Mouse (Mus musculus): ENCODE data around the gene Rasl11b. TPM values are rescaled to one million over a fixed set of nuclear protein-coding genes. Genes with fewer than 3 reads are reported as not detected.

Gene Rasl11b
- polyA plus RNA-seq, 2 experiments: 2.3 to 3.2 TPM

GRCm38 (mm10) chr5:74196307-74196618, 1.2 kb downstream of the Rasl11b start:
- Histone ChIP-seq H3K4me1 (replicated peaks; ENCODE audit: control insufficient read depth in 2 of 2, insufficient read depth in 2 of 2, low read length in 1 of 2) (peaks cover 3 to 17% of the 10 kb centered on the region in 2 experiments), H3K36me3 (replicated peaks; ENCODE audit: control insufficient read depth, insufficient read depth, low read depth) (no peaks in the 10 kb centered on the region), H3K4me3 (ENCODE audit: insufficient read depth in 1 of 2, low read depth in 2 of 2, low read length in 2 of 2) (no peak overlapping the region), H3K9ac (replicated peaks) (no peak overlapping the region), H3K9me3 (ENCODE audit: control insufficient read depth, low read length) (no peaks in the 10 kb centered on the region), H3K27me3 (ENCODE audit: control insufficient read depth, insufficient read depth, low read length) (peaks cover 19% of the 10 kb centered on the region), H3K27ac (no peak overlapping the region), H3K4me2 (ENCODE audit: low read depth) (peak overlapping the region; percentile 1)
- ATAC-seq (ENCODE audit: insufficient read depth): no peak
- WGBS (ENCODE audit: insufficient replicate concordance): 42% methylated on average over 4 of the region's 4 CpGs
- TF ChIP-seq CTCF (IDR thresholded peaks at IDR 0.05; ENCODE audit: low read depth): no peak
- no peak for TF ChIP-seq EP300 (IDR thresholded peaks at IDR 0.05; ENCODE audit: low read depth)
- no peak for DNase-seq (ENCODE audit: low read depth in 3 of 3, low spot score in 3 of 3)

GRCm38 (mm10) chr5:74197541-74198330, 2.6 kb downstream of the Rasl11b start:
- Histone ChIP-seq H3K4me2 (ENCODE audit: low read depth) (no peak overlapping the region), H3K9me3 (ENCODE audit: control insufficient read depth, low read length) (no peaks in the 10 kb centered on the region), H3K9ac (replicated peaks) (no peak overlapping the region), H3K4me1 (replicated peaks; ENCODE audit: control insufficient read depth in 2 of 2, insufficient read depth in 2 of 2, low read length in 1 of 2) (peaks cover 3 to 17% of the 10 kb centered on the region in 2 experiments), H3K36me3 (replicated peaks; ENCODE audit: control insufficient read depth, insufficient read depth, low read depth) (no peaks in the 10 kb centered on the region), H3K27ac (no peak overlapping the region), H3K4me3 (ENCODE audit: insufficient read depth in 1 of 2, low read depth in 2 of 2, low read length in 2 of 2) (no peak overlapping the region), H3K27me3 (ENCODE audit: control insufficient read depth, insufficient read depth, low read length) (peaks cover 19% of the 10 kb centered on the region)
- DNase-seq (ENCODE audit: low read depth in 3 of 3, low spot score in 3 of 3) (no peak), ATAC-seq (ENCODE audit: insufficient read depth) (no peak)
- 76% methylated on average over 22 of the region's 22 CpGs for WGBS (ENCODE audit: insufficient replicate concordance)
- no peak for TF ChIP-seq CTCF (IDR thresholded peaks at IDR 0.05; ENCODE audit: low read depth)
- TF ChIP-seq EP300 (IDR thresholded peaks at IDR 0.05; ENCODE audit: low read depth): no peak

GRCm38 (mm10) chr5:74198446-74198845, 3.4 kb downstream of the Rasl11b start:
- 68% methylated on average over 11 of the region's 11 CpGs for WGBS (ENCODE audit: insufficient replicate concordance)
- no peak overlapping the region for H3K9ac ChIP-seq (replicated peaks)
- no peaks in the 10 kb centered on the region for H3K36me3 ChIP-seq (replicated peaks; ENCODE audit: control insufficient read depth, insufficient read depth, low read depth)
- DNase-seq (ENCODE audit: low read depth in 3 of 3, low spot score in 3 of 3) (no peak), ATAC-seq (ENCODE audit: insufficient read depth) (no peak)
- TF ChIP-seq CTCF (IDR thresholded peaks at IDR 0.05; ENCODE audit: low read depth): no peak
- TF ChIP-seq EP300 (IDR thresholded peaks at IDR 0.05; ENCODE audit: low read depth): no peak
- peaks cover 19% of the 10 kb centered on the region for H3K27me3 ChIP-seq (ENCODE audit: control insufficient read depth, insufficient read depth, low read length)
- H3K4me2 ChIP-seq (ENCODE audit: low read depth): no peak overlapping the region
- no peak overlapping the region for H3K4me3 ChIP-seq (ENCODE audit: insufficient read depth in 1 of 2, low read depth in 2 of 2, low read length in 2 of 2)
- H3K9me3 ChIP-seq (ENCODE audit: control insufficient read depth, low read length): no peaks in the 10 kb centered on the region
- peaks cover 3 to 16% of the 10 kb centered on the region in 2 experiments for H3K4me1 ChIP-seq (replicated peaks; ENCODE audit: control insufficient read depth in 2 of 2, insufficient read depth in 2 of 2, low read length in 1 of 2)
- H3K27ac ChIP-seq: no peak overlapping the region

- TF ChIP-seq EP300 (IDR thresholded peaks at IDR 0.05; ENCODE audit: low read depth) (no peak), CTCF (IDR thresholded peaks at IDR 0.05; ENCODE audit: low read depth) (no peak)
- DNase-seq (ENCODE audit: low read depth in 3 of 3, low spot score in 3 of 3) (no peak), ATAC-seq (ENCODE audit: insufficient read depth) (no peak)
- Histone ChIP-seq H3K9ac (replicated peaks) (no peak overlapping the region), H3K9me3 (ENCODE audit: control insufficient read depth, low read length) (no peaks in the 10 kb centered on the region), H3K27me3 (ENCODE audit: control insufficient read depth, insufficient read depth, low read length) (peaks cover 11% of the 10 kb centered on the region), H3K4me3 (ENCODE audit: insufficient read depth in 1 of 2, low read depth in 2 of 2, low read length in 2 of 2) (no peak overlapping the region), H3K4me2 (ENCODE audit: low read depth) (no peak overlapping the region), H3K27ac (no peak overlapping the region), H3K36me3 (replicated peaks; ENCODE audit: control insufficient read depth, insufficient read depth, low read depth) (no peaks in the 10 kb centered on the region), H3K4me1 (replicated peaks; ENCODE audit: control insufficient read depth in 2 of 2, insufficient read depth in 2 of 2, low read length in 1 of 2) (peaks cover 0 to 2% of the 10 kb centered on the region in 2 experiments; a peak in 2 of 4 replicates)
- WGBS (ENCODE audit: insufficient replicate concordance): 70% methylated on average over 13 of the region's 13 CpGs
Observed at GRCm38 (mm10) chr5:74199793-74200192, 4.7 kb downstream of the Rasl11b start.

- Histone ChIP-seq H3K4me2 (ENCODE audit: low read depth) (no peak overlapping the region), H3K9me3 (ENCODE audit: control insufficient read depth, low read length) (no peaks in the 10 kb centered on the region), H3K27me3 (ENCODE audit: control insufficient read depth, insufficient read depth, low read length) (peaks cover 5% of the 10 kb centered on the region), H3K9ac (replicated peaks) (no peak overlapping the region), H3K4me1 (replicated peaks; ENCODE audit: control insufficient read depth in 2 of 2, insufficient read depth in 2 of 2, low read length in 1 of 2) (0 out of 4 replicates have a peak, but pooled peaks cover 0 to 2% of the 10 kb centered on the region in 2 experiments), H3K4me3 (ENCODE audit: insufficient read depth in 1 of 2, low read depth in 2 of 2, low read length in 2 of 2) (no peak overlapping the region), H3K36me3 (replicated peaks; ENCODE audit: control insufficient read depth, insufficient read depth, low read depth) (no peaks in the 10 kb centered on the region), H3K27ac (no peak overlapping the region)
- DNase-seq (ENCODE audit: low read depth in 3 of 3, low spot score in 3 of 3) (no peak), ATAC-seq (ENCODE audit: insufficient read depth) (no peak)
- TF ChIP-seq EP300 (IDR thresholded peaks at IDR 0.05; ENCODE audit: low read depth): no peak
- no peak for TF ChIP-seq CTCF (IDR thresholded peaks at IDR 0.05; ENCODE audit: low read depth)
- WGBS (ENCODE audit: insufficient replicate concordance): 53% methylated on average over 8 of the region's 8 CpGs
Observed at GRCm38 (mm10) chr5:74200481-74200880, 5.4 kb downstream of the Rasl11b start.

All from liver, embryonic 14.5 days (tissue).